Mouse (Mus musculus): Measurements from ENCODE around the gene H1foo.

Gene H1foo

DNA sequence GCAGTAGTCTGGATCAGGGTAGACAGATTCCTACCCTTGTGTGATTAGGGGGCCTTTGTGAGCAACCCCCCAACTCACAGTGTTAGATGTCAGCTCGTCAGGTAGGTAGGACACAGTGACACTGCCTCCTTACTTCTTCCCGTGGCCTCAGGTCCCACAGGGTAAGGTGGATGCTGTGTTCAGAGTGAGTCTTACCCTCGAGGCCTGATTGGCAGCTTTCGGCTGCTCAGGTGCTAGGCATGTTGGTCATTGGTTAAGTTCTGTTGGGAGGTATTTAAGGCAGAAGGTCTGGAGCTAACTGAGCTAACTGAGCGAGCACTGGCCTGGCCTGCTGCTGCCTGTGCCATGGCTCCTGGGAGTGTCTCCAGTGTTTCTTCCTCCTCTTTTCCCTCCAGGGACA, at the start of gene H1foo:
Gene H1foo (plus strand): TSS at position 301 of the 400 bp plus-strand sequence.
- in situ Hi-C loops (cut with MboI, MseI): no loop called here

- in situ Hi-C loops (cut with MboI, MseI): loop anchor here (10.0 kb wide), 1 partner anchor 238 kb away; no protein-coding TSS in a partner anchor
These were observed 48.4 kb upstream of the H1foo start for GRCm38 (mm10) chr6:115896346-115896745.

DNA sequence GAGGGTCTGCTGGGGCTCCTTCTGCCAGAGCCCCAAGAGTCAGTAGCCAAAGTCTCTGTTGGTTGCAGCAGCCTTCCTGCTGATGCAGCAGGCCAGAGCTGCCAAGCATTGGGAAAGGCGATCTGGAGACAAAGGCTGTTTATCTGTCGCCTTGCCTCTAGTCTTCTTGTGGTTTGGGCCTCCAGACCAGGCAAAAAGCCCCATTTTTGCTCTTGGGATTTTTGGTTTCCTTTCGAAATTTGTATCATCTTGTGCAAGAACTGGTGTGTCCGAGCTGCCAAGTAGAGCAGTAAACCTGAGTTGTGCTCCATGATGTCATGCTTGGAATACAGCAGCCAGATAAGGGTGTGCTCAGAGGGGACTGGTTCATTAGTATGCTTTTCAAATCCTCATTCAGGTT, 47.6 kb upstream of the H1foo start:
- in situ Hi-C loops (cut with MboI, MseI): loop anchor here (10.0 kb wide), 1 partner anchor 238 kb away; no protein-coding TSS in a partner anchor

- in situ Hi-C loops (cut with MboI, MseI): loop anchor here (10.0 kb wide), 1 partner anchor 237 kb away; no protein-coding TSS in a partner anchor
These were observed 46.7 kb upstream of the H1foo start for GRCm38 (mm10) chr6:115897926-115898520.

- in situ Hi-C loops (cut with MboI, MseI): no loop called here
These were observed 43.7 kb upstream of the H1foo start for GRCm38 (mm10) chr6:115901062-115901461.

- in situ Hi-C loops (cut with MboI, MseI): no loop called here
These were observed 43.2 kb upstream of the H1foo start for GRCm38 (mm10) chr6:115901489-115901931.

DNA sequence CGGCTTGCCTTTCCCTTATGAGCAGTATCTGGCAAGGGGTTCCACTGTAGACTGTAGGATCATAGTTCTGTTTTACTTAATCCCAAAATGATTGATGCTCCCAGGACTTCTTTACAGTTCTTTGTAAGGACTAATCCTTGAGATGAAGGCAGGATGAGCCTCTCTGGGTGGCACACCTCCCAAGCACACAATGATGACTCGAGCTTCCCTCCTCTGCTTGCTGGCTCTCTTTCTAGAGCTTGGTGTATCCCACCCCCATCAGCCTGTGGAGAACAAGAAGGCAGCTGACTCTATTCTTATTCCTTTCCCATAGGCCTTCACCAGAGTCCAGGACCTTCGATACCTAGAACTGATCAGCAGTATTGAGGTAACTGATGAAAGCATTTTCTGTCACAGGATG, 42.2 kb upstream of the H1foo start:
- in situ Hi-C loops (cut with MboI, MseI): no loop called here

DNA sequence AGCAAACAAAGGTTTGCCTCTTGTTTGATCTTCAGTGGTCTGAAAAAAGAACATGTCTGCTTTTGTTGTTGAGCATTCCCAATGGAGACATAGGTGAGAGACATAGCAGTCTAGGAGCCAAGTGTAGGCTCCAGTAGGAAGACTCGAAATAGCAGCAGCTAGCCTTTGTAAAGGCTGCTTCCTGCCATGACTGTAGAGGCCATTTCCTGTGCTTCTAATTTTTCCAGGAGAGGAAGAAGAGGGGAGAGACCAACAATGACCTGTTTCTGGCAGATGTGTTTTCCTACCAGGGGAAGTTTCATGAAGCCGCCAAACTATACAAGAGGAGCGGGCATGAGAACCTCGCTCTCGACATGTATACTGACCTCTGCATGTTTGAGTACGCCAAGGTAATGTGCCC, 39.2 kb upstream of the H1foo start:
- in situ Hi-C loops (cut with MboI, MseI): loop anchor here (5.0 kb wide), 1 partner anchor 72 kb away; no protein-coding TSS in a partner anchor

DNA sequence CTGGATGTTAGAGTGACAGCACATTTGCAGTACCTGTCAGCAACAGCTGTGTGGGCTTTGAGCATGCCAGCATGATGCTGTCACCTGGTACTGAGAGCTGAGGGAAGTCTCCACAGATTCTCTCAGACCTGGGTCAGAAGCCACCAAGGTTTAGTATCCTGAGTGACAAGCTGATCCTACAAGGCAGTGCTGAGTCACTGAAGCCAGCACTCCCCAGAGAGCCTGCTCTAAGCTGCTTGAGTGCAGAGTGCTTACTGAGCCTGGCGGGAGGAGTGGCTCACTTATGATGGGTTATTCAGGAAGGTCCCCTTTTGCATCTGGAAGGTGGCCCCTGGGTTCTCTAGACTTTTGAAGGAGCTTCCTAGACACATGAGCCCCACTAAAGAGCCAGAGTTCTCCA, 38.3 kb upstream of the H1foo start:
- in situ Hi-C loops (cut with MboI, MseI): loop anchor here (5.0 kb wide), 1 partner anchor 71 kb away; no protein-coding TSS in a partner anchor

- in situ Hi-C loops (cut with MboI, MseI): loop anchor here (5.0 kb wide), 1 partner anchor 70 kb away; no protein-coding TSS in a partner anchor
These were observed 37.9 kb upstream of the H1foo start for GRCm38 (mm10) chr6:115906871-115907270.

GRCm38 (mm10) chr6:115908421-115908982, 36.2 kb upstream of the H1foo start:
- in situ Hi-C loops (cut with MboI, MseI): loop anchor here (5.0 kb wide), 1 partner anchor 69 kb away; no protein-coding TSS in a partner anchor

DNA sequence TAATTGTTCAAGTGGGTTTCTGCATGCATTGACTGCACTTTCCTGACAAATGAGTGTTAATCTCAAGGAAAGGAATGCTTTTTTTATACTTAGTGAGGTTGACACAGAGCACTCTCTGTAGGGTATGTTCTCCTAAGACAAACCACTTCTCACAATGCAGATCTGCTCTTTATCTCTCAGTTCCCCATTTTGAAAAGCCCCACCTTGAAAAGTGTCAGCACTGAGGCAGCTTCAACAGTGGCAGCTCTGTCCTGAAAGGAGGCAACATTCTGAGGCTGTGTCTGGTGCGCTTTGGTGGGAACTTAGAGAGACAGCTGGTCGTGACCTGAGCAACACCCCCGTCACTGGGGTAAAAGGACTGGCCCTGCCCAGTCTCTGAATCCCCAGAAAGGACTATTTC, 35.7 kb upstream of the H1foo start:
- in situ Hi-C loops (cut with MboI, MseI): loop anchor here (5.0 kb wide), 1 partner anchor 68 kb away; no protein-coding TSS in a partner anchor

- in situ Hi-C loops (cut with MboI, MseI): loop anchor here (5.0 kb wide), 1 partner anchor 67 kb away; no protein-coding TSS in a partner anchor
These were observed 34.8 kb upstream of the H1foo start for GRCm38 (mm10) chr6:115909940-115910339.

GRCm38 (mm10) chr6:115911763-115912162, 33.0 kb upstream of the H1foo start:
- in situ Hi-C loops (cut with MboI, MseI): no loop called here

DNA sequence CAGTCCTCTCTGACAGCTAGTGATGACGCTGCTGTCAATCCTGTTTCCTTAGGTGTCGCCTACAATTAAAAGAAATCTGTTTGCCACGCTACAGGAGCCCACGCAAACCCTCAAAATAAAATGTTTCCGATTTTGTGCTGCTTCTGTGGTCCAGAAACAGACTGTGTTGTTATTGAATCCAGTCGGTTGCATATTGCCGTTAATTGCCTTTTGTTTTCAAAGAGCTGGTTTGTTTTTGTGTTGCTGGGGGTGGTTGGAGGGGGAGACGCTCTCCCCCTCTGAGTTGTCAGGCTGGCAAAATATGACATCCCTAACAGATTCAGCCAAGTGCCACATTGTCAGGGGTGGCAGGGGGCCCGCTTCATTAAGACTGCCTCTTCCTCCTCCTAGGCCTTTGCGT, 31.3 kb upstream of the H1foo start:
- in situ Hi-C loops (cut with MboI, MseI): no loop called here

DNA sequence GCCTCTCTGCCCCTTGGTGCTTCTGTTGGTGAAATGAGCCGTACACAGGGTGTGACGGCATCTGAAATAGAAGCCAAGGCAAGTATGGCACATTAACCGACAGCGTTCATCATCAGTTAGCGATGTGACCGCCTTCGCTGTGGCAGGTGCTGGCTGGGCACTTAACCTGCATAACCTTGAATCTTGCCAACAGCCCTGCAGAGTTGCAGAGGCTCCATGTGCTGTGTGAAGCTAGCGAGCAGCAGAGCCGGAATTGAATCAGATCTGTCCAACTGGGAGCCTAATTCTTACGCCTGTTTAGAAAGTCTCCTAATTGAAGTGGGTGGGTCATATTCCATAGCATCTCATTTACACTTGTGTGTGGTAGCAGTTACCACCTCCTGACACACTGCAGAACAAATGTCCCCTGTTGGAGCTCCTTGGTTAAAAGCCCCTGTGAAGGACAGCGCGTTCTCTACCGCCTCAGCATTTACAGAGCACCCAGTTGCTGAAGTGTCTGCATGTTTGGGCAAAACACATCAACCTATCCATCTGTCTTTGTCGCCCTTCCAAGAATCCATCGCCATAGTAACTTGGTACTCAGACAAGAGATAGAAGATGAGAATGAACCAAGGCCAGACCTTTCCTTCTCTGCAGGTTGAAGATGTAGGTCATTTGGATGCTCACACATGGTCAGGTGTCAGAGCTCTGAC, 30.1 kb upstream of the H1foo start:
- in situ Hi-C loops (cut with MboI, MseI): no loop called here

GRCm38 (mm10) chr6:115915601-115916445, 28.9 kb upstream of the H1foo start:
- in situ Hi-C loops (cut with MboI, MseI): no loop called here

DNA sequence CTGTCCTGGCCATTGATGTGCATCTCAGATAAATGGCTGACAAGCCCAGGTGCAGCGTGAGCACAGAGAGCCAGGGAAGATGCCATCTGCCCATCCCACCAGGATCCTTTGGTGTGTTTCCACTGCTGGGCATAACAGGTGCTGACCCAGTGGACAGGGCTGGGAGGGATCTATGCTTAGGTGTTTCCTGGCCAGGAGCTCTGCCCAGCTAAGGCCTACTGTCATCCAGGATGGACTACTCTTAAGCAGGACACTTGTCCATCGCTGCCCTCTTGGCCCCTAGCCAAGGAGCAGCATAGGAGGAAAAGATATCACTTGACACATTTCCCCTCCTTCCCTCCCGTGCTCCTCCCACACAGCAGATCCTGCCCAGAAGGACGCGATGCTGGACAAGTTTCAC, 28.1 kb upstream of the H1foo start:
- in situ Hi-C loops (cut with MboI, MseI): no loop called here

DNA sequence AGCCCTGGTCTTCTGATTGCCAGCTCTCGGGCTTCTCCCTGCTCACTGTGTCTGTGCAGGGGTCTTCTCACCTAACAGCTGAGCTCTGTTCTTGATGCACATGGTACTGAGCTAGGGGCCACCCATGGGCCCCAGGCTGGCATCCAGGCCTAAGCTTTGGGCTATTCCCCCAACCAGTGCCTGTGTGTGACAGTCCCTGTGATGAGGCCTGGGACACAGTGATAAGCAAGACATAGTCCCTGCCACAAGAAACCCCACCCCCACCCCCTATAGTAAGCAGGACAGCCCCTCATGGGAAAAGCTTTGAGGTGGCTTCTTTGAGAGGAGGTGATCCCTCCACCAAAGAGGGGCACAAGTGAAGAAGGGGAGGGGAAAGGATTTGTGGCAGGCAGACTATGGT, 26.1 kb upstream of the H1foo start:
- in situ Hi-C loops (cut with MboI, MseI): no loop called here

- in situ Hi-C loops (cut with MboI, MseI): no loop called here
These were observed 24.9 kb upstream of the H1foo start for GRCm38 (mm10) chr6:115919876-115920275.

- in situ Hi-C loops (cut with MboI, MseI): no loop called here
These were observed 19.9 kb upstream of the H1foo start for GRCm38 (mm10) chr6:115924829-115925228.

GRCm38 (mm10) chr6:115926416-115926815, 18.3 kb upstream of the H1foo start:
- in situ Hi-C loops (cut with MboI, MseI): no loop called here
